Mouse (Mus musculus) heart, postnatal 4 days (tissue): ENCODE measurements around the gene Adam15. TPM values are rescaled to one million over a fixed set of nuclear protein-coding genes. Genes with fewer than 3 reads are reported as not detected.
A peak's percentile ranks its signal among the peaks of the same experiment; 100 is the strongest.

Experiments
- DNase-seq: peaks from one replicate; pipeline ENCODE4 v3.0.0; 2021
- total RNA-seq, 2 experiments: library from RNA; stranded (reverse); gene quantifications; 2 replicates each; pipeline ENCODE4 v1.2.3; 2021

The Adam15 gene
- total RNA-seq, 2 experiments from 2014 or later: 93.6 to 95.2 TPM

DNA sequence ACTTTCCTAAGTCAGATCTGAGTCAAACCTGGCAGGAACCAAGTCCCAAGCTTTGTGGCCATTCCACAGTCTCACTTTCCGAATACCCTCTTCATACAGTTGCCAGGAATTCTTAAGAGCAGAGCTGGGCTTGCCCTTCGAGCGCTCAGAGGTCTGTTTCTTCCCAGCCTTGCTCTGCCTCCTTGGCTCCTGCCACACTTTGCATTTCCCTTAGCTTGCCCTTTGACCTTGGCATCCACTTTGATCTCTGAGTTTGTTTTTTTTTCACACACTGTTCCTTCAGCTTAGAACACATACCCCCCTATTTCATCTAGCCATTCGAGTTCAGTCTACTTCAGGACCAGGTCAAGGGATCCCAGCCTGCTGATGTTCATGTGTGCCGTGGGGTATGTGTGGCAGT, 1.5 kb upstream of the Adam15 start:
- no peak for DNase-seq

DNA sequence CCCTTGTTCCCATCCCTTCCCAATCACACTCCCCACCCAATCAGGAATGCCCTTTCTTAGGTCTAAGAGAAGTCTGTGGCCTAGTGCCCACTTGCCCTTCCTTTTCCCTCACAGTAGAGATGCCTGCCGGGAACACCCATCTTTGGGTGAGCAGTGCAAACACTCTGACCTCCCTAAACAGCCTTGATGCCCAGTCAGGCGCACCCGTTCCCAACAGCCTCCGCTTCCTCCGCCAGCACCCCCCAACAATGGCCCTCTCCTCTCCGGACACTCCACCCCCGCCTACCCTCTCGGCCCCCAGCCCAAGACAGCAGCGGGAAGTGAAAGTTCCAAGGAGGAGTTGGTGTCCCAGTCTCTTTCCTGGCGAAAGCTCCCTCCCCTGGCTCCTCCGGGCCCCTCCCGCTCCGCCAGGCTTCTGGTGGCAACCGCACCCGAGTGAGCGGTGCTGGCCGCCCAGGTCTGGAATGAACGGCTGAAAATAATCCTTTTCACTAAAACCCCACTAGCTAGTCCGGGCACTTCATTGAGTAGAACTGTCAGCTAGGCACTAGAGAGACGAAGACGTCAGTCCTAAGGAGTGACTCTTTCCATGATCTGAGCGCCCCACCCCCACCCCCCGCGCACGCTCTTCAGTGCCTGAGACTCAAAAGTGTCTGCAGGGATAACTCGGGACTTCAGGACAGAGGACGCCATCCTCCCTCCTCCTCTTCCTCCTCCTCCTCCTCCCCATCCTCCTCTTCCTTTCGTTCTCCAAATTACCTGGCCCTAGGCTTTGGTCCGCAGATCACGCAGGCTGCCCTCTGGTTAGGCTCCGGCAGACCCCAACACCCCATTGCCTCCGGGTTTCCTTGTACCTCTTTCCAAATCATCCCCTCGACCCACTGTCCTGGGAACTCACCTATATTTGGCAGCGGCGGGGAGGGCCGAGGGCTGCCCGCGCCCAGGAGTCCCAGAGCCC, 606 bp downstream of the Adam15 start:
- peak; percentile 68 for DNase-seq

DNA sequence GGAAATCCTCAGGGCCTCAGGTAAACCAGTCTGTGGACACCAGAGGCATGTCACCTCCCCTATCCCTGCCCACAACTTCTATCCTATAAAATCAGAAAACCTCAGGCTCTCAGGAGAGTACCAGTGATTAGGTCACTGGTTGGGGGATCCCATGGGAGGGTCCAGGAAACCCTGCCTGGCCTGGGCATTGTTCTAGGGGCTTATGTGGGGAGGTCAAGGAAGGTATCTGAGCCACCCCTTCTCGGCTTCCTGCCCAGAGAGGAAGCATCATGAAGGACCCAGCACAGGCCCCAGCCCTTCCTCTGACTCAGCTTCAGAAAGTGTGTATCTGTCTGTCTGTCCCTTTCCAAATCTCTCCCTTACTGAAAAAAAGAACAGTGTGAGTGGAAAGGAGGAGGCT, 1.9 kb downstream of the Adam15 start:
- peak; percentile 61 for DNase-seq

DNA sequence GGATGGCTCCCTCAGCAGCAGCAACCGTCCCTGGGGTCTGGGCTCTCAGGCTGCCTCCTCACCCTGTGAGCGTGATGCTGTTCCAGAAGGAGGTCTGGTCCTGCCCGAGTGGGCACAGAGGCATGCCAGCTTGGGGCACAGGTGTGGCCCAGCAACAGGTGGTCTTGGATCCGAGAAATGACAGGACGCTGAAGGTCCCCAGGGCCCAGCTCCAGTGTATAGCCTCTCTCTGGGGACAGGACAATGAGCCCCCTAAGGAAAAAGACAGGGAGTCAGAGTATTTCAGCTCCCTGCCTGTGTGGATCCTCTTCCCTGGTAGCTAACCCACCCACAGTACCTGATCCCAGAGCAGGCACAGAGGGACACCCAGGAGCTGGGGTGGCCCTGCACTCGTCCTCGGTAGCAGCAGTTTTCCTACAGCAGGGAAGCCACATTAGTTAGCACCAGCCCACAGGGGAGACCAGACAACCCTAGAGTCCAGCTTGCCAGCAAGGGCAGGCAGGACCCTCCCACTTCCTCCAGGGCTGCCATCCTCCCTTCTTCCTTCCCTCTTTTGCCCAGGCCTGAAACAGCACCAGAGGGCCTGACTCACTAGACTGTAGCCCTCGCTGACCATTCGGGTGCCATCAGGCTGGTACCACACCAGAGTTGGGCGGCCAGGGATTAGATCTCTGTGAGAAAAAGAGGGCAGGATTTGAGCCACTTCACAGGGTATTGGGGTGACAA, 2.8 kb downstream of the Adam15 start:
- DNase-seq: peak; percentile 19

DNA sequence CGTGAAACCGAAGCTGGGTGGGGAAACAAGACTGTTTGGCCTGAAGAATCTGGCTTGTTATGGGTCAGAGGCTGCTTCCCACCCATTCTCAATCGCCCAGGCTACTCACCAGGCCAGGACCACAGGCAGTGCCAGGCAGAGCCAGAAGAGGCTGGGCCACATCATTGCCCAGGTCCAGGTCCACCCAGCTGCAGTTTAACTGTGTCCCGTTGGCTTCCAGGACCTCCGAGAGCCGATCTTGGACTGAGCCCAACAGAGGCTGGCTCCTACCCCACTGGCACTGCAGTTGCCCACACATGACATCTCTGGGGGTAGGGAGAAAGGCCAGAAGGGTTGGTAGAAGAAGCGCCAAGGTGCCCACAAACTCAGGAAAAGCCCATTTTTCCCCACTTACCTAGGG, 6.5 kb downstream of the Adam15 start:
- peak; percentile 15 for DNase-seq

DNA sequence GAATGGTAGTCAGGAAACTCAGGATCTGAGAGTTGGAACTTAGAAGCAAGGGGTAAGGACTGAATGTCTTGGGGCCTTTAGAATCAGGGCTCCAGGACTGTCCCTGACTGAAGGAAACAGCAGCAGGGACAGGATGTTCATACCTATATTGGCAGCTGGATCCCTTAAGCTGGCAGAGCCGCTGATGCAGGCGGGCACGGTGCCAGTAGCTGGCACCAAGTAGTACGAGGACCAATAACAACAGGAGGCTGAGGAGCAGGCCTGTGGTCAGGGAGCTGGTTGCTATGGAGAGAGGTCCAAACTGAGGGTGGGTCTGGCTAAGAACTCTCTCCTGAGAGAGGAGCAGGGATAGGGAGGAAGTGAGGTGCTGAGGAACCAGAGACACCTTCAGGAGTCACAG, 8.0 kb downstream of the Adam15 start:
- no peak for DNase-seq

DNA sequence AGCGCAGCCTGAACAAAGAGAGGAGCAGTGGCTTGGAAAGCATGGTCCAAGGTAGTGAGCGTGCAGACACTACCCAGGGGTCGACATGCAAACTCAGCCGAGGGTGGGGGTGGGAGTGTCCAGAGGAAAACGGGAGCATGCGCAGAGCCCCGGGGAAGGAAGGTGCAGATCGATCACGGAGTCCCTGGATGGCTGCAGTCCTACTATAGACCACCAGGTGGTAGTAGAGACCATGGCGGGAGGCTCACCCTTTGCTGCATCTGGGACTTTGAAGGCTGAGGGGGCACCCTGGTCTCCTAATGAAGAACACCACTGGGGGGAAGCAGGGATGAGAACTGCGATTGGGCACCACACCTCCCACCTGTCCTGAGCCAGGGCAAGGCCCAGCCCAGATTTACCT, 9.3 kb downstream of the Adam15 start:
- peak; percentile 87 for DNase-seq

DNA sequence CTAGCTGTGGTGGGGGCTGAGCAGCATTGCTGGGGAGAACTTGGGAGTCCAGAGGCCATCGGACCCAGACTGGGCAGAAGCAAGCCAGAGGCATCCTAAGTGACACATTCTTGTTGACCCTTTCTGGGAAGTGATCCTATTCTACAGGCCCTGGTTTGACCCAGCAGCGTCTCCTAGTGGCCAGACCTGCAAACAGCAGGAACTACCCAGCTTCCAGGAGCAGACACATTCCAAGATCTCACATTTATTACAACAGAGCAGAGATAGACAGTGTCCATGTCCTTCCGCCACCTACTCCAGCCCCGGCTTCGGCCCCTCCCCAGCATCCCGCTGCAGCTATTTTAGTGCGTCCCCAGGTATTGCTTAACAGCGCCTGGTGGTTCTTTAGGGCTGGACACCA, 10.4 kb downstream of the Adam15 start:
- peak; percentile 84 for DNase-seq

DNA sequence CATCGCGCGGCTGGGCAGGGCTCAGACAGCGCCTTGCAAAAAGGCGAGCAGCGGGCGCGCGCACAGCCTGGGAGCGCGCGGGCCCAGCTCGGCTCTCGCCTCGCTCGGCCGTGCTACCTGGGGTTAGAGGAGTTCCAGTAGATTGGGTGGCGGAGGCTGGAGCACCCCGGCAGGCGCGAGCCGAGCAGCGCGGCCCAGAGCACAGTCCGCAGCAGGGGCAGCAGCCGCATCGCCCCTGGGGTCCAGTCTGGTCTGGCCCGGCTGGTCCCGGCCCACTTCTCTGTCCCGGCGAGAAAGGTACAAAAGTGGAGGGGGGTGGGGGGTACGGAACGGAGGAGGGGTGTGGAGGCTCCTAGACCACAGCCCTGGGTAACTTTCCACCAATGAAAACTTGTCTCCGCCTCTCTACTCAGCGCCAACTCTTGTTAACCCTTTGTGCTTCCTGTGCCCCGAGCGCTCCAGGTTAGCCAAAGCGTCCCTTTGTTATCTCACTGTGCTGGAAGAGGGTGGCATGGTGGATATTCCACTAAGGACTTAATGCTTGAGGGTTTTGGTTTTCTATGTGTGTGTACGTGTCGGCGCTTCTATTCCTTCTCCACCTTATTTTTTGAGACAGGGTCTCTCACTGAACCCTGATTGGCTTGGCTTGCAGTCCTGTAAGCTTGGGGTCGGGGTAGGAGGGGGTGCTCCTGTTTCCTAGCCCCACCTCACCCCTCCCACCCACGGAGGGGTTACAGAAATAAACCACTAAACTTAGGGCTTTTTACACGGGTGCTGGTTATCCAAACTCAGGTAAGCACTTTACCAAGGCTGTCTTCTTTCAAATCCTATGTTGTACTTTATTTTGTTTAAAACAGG, 11.8 kb downstream of the Adam15 start, which contains the start of gene Efna4:
Gene Efna4, minus strand, starts transcription at position 308 of the 858 bp plus-strand sequence.
- peak; percentile 61 for DNase-seq

DNA sequence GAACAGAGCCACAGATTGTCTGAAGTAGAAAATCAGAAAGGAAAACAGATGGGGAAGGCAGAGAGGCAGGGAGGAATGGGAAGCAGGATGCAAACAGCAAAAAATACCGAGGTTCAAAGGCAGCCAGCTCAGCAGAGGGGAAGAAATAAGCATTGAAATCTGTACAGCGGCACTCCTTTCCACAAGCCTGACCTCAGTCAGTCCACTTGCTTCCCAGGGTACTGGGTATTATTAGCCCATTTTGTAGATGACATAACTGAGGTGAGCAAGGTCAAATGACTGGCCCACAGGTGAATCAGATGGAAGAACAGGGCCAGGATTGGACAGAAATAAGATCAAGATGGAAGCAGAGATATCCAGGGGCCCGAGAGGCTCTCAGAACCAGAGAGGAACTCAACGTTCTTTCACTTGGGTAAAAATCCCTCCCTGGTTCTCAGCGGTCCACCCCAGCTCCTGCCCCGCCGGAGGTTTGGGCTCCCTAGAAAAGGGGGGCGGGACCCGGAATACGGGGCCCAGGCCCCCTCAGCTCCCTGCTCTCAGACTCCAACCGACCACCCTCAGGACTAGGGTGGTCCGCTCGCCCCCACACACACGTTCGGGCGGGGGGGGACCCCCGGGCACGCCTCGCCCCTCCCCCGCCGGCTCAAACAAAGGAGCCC, 12.6 kb downstream of the Adam15 start:
- DNase-seq: no peak

DNA sequence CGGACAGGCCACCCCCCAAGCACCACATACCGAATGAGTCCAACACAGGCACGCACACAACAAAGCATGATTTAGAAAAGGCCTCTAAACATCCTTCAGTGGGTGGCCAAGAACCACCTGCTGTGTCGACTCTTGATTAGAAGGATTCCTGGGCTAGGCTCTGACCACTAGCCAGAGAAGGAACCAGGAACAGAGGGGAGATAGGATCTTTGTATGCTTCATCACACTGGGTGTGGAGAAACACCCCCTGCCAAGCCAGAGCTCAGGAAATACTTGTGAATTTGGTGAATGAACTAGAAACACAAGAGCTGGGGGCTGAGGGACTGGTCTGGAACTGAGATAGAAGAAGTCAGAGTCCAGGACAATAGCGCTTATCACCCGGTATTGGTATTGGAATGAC, 13.3 kb downstream of the Adam15 start:
- DNase-seq: no peak

DNA sequence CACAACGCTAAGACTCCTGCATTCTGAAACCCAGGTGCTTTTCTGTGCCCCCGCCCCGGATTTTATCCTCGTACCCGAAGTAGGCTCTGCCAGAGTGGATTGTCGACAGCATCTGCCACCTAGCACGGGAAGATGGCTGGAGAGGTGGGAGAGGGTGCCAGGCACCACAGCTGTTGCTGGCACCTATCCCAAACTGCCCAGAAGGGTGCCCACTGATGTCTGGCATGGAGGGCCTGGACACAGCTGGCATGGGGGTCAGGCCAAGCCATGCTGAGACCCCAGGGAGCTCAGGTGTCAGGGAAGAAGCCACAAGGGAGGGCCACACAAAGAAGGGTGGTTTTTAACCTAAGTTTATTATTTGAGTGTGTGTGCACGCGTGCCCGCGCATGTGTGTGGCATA, 16.7 kb downstream of the Adam15 start:
- peak; percentile 5 for DNase-seq

DNA sequence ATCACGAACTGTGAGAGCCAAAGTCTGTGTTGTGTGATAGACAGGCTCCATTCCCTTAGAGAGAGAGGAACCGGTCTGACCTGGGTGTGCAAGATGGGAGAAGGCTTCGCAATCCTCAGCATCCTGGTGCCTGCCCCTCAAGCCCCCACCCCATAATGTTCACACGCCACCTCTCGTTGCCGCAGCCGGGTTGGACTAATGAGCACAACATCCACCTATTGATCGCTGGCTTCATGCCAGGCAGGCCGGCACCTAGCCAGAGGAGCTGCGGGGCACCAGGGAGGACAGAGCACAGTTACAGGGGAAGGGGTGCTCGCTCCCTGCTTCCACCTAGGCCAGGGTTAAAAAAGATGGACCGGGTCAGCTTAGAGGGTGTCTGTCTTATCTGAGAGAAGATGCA, 17.3 kb downstream of the Adam15 start:
- DNase-seq: peak; percentile 17

DNA sequence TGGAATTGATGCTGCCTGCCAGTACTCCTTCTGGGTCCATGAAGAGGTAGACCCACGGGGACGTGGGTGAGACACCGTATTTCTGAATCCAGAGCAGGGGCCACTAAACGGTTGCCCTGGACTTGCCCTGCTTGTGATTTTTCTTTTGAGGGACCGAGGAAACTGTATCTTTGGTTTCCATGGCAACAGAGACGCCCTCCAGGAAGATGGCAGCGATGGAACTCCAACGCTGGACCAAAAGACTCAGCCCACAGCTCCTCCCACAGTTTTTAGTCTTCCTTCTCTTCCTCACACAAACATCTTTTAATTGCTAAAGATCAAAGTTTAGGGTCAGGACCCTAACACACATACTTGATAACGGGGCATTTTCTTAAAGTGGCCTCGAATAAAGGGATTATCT, 17.8 kb downstream of the Adam15 start:
- no peak for DNase-seq

DNA sequence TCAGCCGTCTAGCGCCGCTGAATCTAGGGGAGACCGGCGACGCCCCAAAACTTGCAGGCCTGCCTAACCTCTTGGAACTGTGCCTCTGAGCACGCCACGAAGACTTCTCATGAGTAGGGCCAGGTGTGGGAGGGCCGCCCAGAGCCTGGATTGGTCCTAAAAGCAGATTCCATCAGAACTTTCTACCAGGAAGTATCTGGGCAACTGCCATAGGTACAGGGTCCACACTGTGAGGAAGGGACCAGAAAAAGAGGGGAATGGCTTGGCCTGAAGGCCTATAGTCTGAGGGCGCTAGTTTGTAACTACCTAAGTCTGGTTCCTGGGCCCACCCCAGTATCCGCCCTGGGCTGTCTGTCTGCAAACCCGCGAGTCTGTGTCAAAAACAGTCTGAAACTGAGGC, 18.2 kb downstream of the Adam15 start:
- DNase-seq: no peak

DNA sequence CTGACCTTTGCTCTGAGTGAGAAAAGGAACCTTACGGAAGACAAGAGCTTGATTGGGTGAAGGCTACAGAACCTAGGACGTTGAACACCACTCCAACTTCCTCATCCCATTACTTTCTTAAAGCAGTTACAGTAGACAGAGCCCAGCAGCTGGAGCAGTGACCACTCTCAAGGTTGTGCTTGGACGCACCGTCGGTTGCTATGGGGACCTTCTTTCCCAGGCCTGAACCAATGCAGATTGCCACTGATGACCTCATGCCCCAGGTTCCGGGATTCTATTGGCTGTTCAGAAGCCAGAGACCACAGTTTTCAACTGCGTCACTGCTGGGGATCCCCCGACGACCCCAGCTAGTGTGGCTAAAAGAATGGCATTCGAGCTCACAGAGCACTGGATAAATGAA, 18.8 kb downstream of the Adam15 start:
- DNase-seq: no peak

DNA sequence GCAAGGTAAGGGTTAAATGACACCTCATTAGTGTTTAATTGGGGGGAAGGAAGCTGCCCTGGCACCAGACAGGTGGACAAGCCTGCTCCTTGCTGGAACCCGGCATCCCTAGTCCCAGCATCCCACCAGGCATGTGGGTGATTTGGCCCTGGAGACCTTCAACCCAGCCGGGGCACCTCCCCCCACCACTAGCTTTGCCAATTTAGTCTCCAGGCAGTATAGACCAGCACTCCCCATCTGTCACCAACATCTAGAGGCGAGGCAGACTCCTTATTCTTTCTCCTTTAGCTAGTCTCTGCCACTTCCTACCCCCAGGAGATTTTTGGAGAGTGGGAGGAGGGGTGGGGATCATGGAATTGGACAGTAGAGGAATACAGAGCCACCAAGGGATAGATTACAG, 19.4 kb downstream of the Adam15 start:
- DNase-seq: no peak

DNA sequence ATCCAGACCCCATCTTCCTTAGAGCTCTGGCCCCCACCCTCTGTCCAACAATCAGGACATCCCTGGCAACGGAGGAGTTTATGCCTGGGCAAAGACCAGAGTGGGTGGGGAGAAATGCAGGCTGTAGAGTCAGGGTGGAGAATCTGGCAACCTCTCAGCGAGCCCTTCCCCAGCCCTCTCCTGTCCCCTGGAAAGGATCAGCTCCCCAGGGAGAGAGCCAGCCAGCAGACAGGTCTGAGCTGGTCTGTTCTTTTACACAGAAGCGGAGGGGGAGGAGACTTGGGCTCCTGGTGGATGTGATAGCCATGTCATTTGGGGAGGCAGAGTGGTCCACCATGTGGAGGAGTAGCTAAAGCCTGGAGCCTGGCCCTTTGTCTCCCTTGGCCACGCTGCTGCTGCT, 21.2 kb downstream of the Adam15 start:
- no peak for DNase-seq

DNA sequence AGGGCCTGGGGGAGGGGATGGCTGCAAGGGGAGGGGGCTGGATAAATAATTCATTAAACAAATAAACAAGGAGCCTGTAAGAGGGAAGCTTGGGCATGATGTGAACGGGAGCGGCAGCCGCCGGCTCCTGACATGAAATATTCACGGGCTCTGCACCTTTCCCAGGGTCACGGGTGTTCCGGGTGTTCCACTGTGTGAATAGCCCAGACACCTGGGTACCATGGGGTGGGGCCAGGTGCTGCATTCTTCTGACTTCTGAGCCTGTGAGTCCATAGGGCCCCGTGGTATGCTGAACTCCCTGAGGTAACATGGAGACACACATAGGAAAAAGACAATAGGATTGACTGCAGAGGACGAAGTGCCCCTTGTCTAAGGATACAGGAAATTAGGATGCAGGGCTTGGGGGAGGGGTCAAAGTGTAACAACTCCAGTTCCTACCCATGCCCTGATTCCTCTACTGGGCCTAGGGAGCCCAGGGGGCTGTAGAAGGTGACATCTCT, 22.4 kb downstream of the Adam15 start:
- no peak for DNase-seq

DNA sequence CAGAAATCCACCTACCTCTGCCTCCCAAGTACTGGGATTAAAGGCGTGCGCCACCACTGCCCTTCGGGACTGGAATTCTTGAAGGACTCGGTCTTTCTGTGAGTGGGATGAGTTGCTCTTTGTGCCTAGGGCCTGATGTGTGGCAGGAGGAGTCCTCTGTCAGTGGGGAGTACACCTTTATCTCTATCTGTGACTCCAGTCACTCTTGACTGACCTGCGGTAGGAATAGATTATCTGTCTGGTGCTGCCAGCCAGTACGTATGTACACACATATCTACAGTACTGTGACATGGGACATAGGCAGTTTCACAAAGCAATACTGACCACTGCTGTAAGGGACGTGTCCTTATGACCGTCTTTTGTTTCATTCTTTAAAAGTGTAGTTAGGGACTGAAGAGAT, 23.9 kb downstream of the Adam15 start:
- no peak for DNase-seq

DNA sequence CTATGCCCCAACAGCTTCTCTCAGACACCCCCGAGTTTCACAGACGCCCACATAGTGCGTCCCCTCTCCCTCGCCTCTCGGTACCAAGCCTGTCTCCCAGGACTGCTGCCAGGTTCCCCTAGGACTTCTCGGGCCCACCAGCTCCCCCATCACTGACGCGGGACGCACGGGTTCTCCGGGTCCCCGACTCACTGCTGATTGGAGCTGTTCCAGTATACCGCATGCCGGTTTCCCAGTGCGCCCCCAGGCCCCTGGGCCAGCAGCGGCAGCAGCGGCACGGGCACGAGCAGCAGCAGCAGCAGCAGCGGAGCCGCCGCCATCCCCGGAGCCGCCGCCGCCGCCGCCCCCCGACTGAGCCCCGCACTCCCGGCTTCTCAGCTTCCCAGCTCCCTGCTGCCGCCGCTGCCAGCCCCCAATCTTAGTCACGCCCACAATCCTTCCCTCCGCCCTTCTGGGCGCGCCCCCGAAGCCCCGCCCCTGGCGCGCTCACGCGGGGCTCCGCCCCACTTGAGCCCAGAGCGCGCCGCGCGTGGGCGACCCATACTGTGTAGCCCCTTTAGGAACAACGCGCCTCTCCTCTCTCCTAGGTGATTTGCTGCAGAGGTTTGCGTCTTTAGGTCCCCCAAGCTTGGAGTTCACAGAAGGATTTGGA, 27.2 kb downstream of the Adam15 start, which contains the start of gene Efna3:
Gene Efna3, minus strand, starts transcription at position 452 of the 652 bp plus-strand sequence.
- DNase-seq: peak; percentile 77
